Mouse (Mus musculus) MEL (cell line): ENCODE measurements at regions not wholly inside any gene's neighbourhood (a gene's known extent, or its start where the extent isn't known, plus 50 kb on each side); places are given as distances from the start of the nearest gene placed in this dataset.

Experiments used
- DNase-seq: peaks from one replicate; pipeline ENCODE4 v3.0.0; 2011; ENCODE audit warnings: low read depth, low spot score
- H3K27ac ChIP-seq: 2 replicates; pipeline ENCODE4 v1.5.1; 2012; ENCODE audit warnings: low read depth, mild to moderate bottlenecking, control low read depth, low read length, moderate library complexity; ENCODE audit not compliant: control insufficient read depth
- H3K27me3 ChIP-seq, 2 experiments: fragments of 150-350 bp in 1 of 2; sonication (generic) in 1 of 2; 2 replicates each; pipeline ENCODE4 v1.6.1; 2012; ENCODE audit warnings: low read length in 2 of 2, mild to moderate bottlenecking in 2 of 2, improper control_type of control experiment in 1 of 2, moderate library complexity in 1 of 2; ENCODE audit not compliant: insufficient read depth in 2 of 2, control insufficient read depth in 1 of 2
- H3K36me3 ChIP-seq, 2 experiments: 2 replicates each; pipeline ENCODE4 v1.6.1; 2012 to 2014; ENCODE audit warnings: low read length in 2 of 2, improper control_type of control experiment in 1 of 2, inconsistent platforms in 1 of 2, mild to moderate bottlenecking in 1 of 2; ENCODE audit not compliant: insufficient read depth in 2 of 2, control insufficient read depth in 1 of 2
- H3K4me1 ChIP-seq, 2 experiments: fragments of 150-350 bp in 1 of 2; sonication (generic) in 1 of 2; 2 replicates each; pipeline ENCODE4 v1.6.1; 2012; ENCODE audit warnings: low read length in 2 of 2, improper control_type of control experiment in 1 of 2, mild to moderate bottlenecking in 1 of 2; ENCODE audit not compliant: insufficient read depth in 2 of 2, control insufficient read depth in 1 of 2
- H3K4me3 ChIP-seq, 2 experiments: fragments of 150-350 bp in 1 of 2; sonication (generic) in 1 of 2; 2 replicates each; pipeline ENCODE4 v1.5.1; 2012; ENCODE audit warnings: low read depth in 2 of 2, low read length in 2 of 2, mild to moderate bottlenecking in 2 of 2, moderate library complexity in 2 of 2, control low read depth in 1 of 2, improper control_type of control experiment in 1 of 2; ENCODE audit not compliant: control insufficient read depth in 1 of 2, insufficient read depth in 1 of 2
- H3K79me2 ChIP-seq: 2 replicates; pipeline ENCODE4 v1.6.1; 2012; ENCODE audit warnings: mild to moderate bottlenecking, low read length, moderate library complexity; ENCODE audit not compliant: control insufficient read depth, poor library complexity, insufficient read depth
- H3K9ac ChIP-seq: 2 replicates; pipeline ENCODE4 v1.6.1; 2012; ENCODE audit warnings: low read depth, mild to moderate bottlenecking, control low read depth, low read length, moderate library complexity; ENCODE audit not compliant: control insufficient read depth, poor library complexity, severe bottlenecking
- H3K9me3 ChIP-seq: fragments of 150-350 bp; sonication (generic); replicated peaks from 2 replicates; pipeline ENCODE4 v1.6.1; 2012; ENCODE audit warnings: mild to moderate bottlenecking, low read length, improper control_type of control experiment, moderate library complexity; ENCODE audit not compliant: insufficient read depth
- CHD1 ChIP-seq: IDR thresholded peaks from 2 replicates; pipeline ENCODE4 v1.6.1; 2012; ENCODE audit warnings: low read depth, mild to moderate bottlenecking, inconsistent platforms, low read length, improper control_type of control experiment
- CTCF ChIP-seq, 3 experiments: IDR thresholded peaks in 2 of 3; conservative IDR thresholded peaks in 1 of 3; 2 replicates each; pipeline ENCODE4 v1.5.1; 2011 to 2012; ENCODE audit warnings: low read length in 3 of 3, low read depth in 2 of 3, mild to moderate bottlenecking in 2 of 3, improper control_type of control experiment in 1 of 3, inconsistent platforms in 1 of 3, mixed read lengths in 1 of 3, moderate library complexity in 1 of 3; ENCODE audit not compliant: control insufficient read depth in 1 of 3, insufficient read depth in 1 of 3, poor library complexity in 1 of 3, severe bottlenecking in 1 of 3
- E2F4 ChIP-seq: IDR thresholded peaks from 2 replicates; pipeline ENCODE4 v1.6.1; 2011; ENCODE audit warnings: low read depth, low read length, improper control_type of control experiment, borderline replicate concordance
- GABPA ChIP-seq: IDR thresholded peaks from 2 replicates; pipeline ENCODE4 v1.6.1; 2012; ENCODE audit warnings: low read depth, mild to moderate bottlenecking, inconsistent platforms, low read length, improper control_type of control experiment, moderate library complexity
- JUND ChIP-seq: IDR thresholded peaks from 2 replicates; pipeline ENCODE4 v1.6.1; 2011; ENCODE audit warnings: low read depth, mild to moderate bottlenecking, improper control_type of control experiment, low read length
- KAT2A ChIP-seq: conservative IDR thresholded peaks from 2 replicates; pipeline ENCODE4 v1.6.1; 2012; ENCODE audit warnings: low read depth, low read length, improper control_type of control experiment, inconsistent platforms
- MAFK ChIP-seq: IDR thresholded peaks from 2 replicates; pipeline ENCODE4 v1.6.1; 2011; ENCODE audit warnings: low read depth, mild to moderate bottlenecking, low read length, improper control_type of control experiment, borderline replicate concordance
- MAX ChIP-seq: IDR thresholded peaks from 2 replicates; pipeline ENCODE4 v1.6.1; 2011; ENCODE audit warnings: low read length, improper control_type of control experiment
- MEF2A ChIP-seq: IDR thresholded peaks from 2 replicates; pipeline ENCODE4 v1.6.1; 2014; ENCODE audit warnings: low read depth, mild to moderate bottlenecking, inconsistent platforms, low read length, improper control_type of control experiment; ENCODE audit not compliant: poor library complexity, insufficient replicate concordance, severe bottlenecking; ENCODE audit errors: extremely low read depth
- MXI1 ChIP-seq: IDR thresholded peaks from 2 replicates; pipeline ENCODE4 v1.6.1; 2011; ENCODE audit warnings: mild to moderate bottlenecking, low read depth, low read length, improper control_type of control experiment
- MYC ChIP-seq: IDR thresholded peaks from 2 replicates; pipeline ENCODE4 v1.6.1; 2011; ENCODE audit warnings: low read depth, mild to moderate bottlenecking, low read length, improper control_type of control experiment, moderate library complexity
- NRF1 ChIP-seq: IDR thresholded peaks from 2 replicates; pipeline ENCODE4 v1.6.1; 2014; ENCODE audit warnings: low read depth, mild to moderate bottlenecking, inconsistent platforms, low read length, improper control_type of control experiment, moderate library complexity; ENCODE audit not compliant: poor library complexity, insufficient read depth, severe bottlenecking
- POLR2A ChIP-seq, 2 experiments: IDR thresholded peaks; 2 replicates each; pipeline ENCODE4 v1.6.1; 2011 to 2012; ENCODE audit warnings: low read length in 2 of 2, mild to moderate bottlenecking in 2 of 2, control low read depth in 1 of 2, improper control_type of control experiment in 1 of 2, low read depth in 1 of 2, moderate library complexity in 1 of 2; ENCODE audit not compliant: control insufficient read depth in 1 of 2, insufficient read depth in 1 of 2, poor library complexity in 1 of 2
- POLR2AphosphoS2 ChIP-seq: IDR thresholded peaks from 2 replicates; pipeline ENCODE4 v1.6.1; 2011; ENCODE audit warnings: low read length, improper control_type of control experiment
- SIN3A ChIP-seq: IDR thresholded peaks from 2 replicates; pipeline ENCODE4 v1.6.1; 2012; ENCODE audit warnings: low read length, improper control_type of control experiment, inconsistent platforms
- UBTF ChIP-seq: IDR thresholded peaks from 2 replicates; pipeline ENCODE4 v1.6.1; 2012; ENCODE audit warnings: low read depth, mild to moderate bottlenecking, inconsistent platforms, low read length, improper control_type of control experiment, moderate library complexity, borderline replicate concordance; ENCODE audit not compliant: insufficient read depth
- USF1 ChIP-seq: IDR thresholded peaks from 2 replicates; pipeline ENCODE4 v1.6.1; 2014; ENCODE audit warnings: low read depth, mild to moderate bottlenecking, inconsistent platforms, low read length, improper control_type of control experiment, moderate library complexity
- USF2 ChIP-seq, 2 experiments: IDR thresholded peaks; 2 replicates each; pipeline ENCODE4 v1.6.1; 2011 to 2012; ENCODE audit warnings: improper control_type of control experiment in 2 of 2, low read length in 2 of 2, borderline replicate concordance in 1 of 2, inconsistent platforms in 1 of 2, low read depth in 1 of 2, mild to moderate bottlenecking in 1 of 2; ENCODE audit not compliant: insufficient read depth in 1 of 2
- ZC3H11A ChIP-seq: IDR thresholded peaks from 2 replicates; pipeline ENCODE4 v1.6.1; 2012; ENCODE audit warnings: low read depth, mild to moderate bottlenecking, inconsistent platforms, low read length, improper control_type of control experiment
- ZKSCAN1 ChIP-seq: IDR thresholded peaks from 2 replicates; pipeline ENCODE4 v1.6.1; 2012; ENCODE audit warnings: low read depth, mild to moderate bottlenecking, inconsistent platforms, low read length, improper control_type of control experiment, moderate library complexity
- ZNF384 ChIP-seq: IDR thresholded peaks from 2 replicates; pipeline ENCODE4 v1.6.1; 2012; ENCODE audit warnings: low read depth, mild to moderate bottlenecking, inconsistent platforms, low read length, improper control_type of control experiment

- H3K4me1 ChIP-seq = no peaks in the 10 kb centered on the region
- no peaks in the 10 kb centered on the region for H3K27me3 ChIP-seq
- no peak overlapping the region for H3K9ac ChIP-seq
- no peak overlapping the region for H3K4me3 ChIP-seq
- H3K36me3 ChIP-seq = no peaks in the 10 kb centered on the region
- H3K27ac ChIP-seq = no peak overlapping the region
- TF ChIP-seq MAX = no peak
- no peak for TF ChIP-seq POLR2A (IDR thresholded peaks at IDR 0.05; ENCODE audit: control insufficient read depth in 1 of 2, insufficient read depth in 1 of 2, low read depth in 1 of 2, low read length in 2 of 2, poor library complexity in 1 of 2)
- TF ChIP-seq CHD1 = no peak
- TF ChIP-seq POLR2AphosphoS2 = no peak
- TF ChIP-seq UBTF = no peak
- TF ChIP-seq USF2 (IDR thresholded peaks at IDR 0.05; ENCODE audit: borderline replicate concordance in 1 of 2, insufficient read depth in 1 of 2, low read depth in 1 of 2, low read length in 2 of 2) = no peak
- no peak for TF ChIP-seq JUND
- TF ChIP-seq KAT2A = no peak
- TF ChIP-seq MEF2A = no peak
- no peak for TF ChIP-seq GABPA
- no peak for TF ChIP-seq ZKSCAN1
- no peaks in the 10 kb centered on the region for H3K9me3 ChIP-seq
- H3K79me2 ChIP-seq = no peaks in the 10 kb centered on the region
- no peak for DNase-seq
Observed at GRCm38 (mm10) chr14:72234234-72235075, 257.2 kb downstream of the Gm9195 start.

- Histone ChIP-seq H3K36me3 (no peaks in the 10 kb centered on the region), H3K79me2 (no peaks in the 10 kb centered on the region), H3K27ac (no peak overlapping the region), H3K9ac (no peak overlapping the region), H3K27me3 (no peaks in the 10 kb centered on the region), H3K4me3 (no peak overlapping the region), H3K9me3 (no peaks in the 10 kb centered on the region), H3K4me1 (no peaks in the 10 kb centered on the region)
- TF ChIP-seq POLR2A (IDR thresholded peaks at IDR 0.05; ENCODE audit: control insufficient read depth in 1 of 2, insufficient read depth in 1 of 2, low read depth in 1 of 2, low read length in 2 of 2, poor library complexity in 1 of 2) = no peak
- TF ChIP-seq ZC3H11A = no peak
- no peak for TF ChIP-seq MXI1
- TF ChIP-seq ZKSCAN1 = no peak
- TF ChIP-seq SIN3A = no peak
- no peak for TF ChIP-seq CTCF (IDR thresholded peaks at IDR 0.05 in 2 of 3, conservative IDR thresholded peaks at IDR 0.05 in 1 of 3; ENCODE audit: control insufficient read depth in 1 of 3, insufficient read depth in 1 of 3, low read depth in 2 of 3, low read length in 3 of 3, poor library complexity in 1 of 3, severe bottlenecking in 1 of 3)
- TF ChIP-seq MYC = no peak
- TF ChIP-seq NRF1 = no peak
- TF ChIP-seq ZNF384 = no peak
- no peak for TF ChIP-seq MAFK
- TF ChIP-seq E2F4 = no peak
- no peak for TF ChIP-seq USF1
- no peak for DNase-seq
Observed at GRCm38 (mm10) chr14:72227853-72228252, 263.8 kb downstream of the Gm9195 start.
